Mouse (Mus musculus) embryonic facial prominence, embryonic 12.5 days (tissue): Measurements from ENCODE around the gene E2f4. TPM values are rescaled to one million over a fixed set of nuclear protein-coding genes. Genes with fewer than 3 reads are reported as not detected.

Experiments
- ATAC-seq: fragments of 200-750 bp; cut with Nextera tagmentation; 2 replicates; pipeline ENCODE4 v1.8.0; 2017; ENCODE audit not compliant: insufficient number of reproducible peaks, insufficient read depth, low FRiP score, low TSS enrichment
- H3K27ac ChIP-seq: fragments of 300-500 bp; sonication (generic); 2 replicates; pipeline ENCODE4 v1.5.1; 2016; ENCODE audit warnings: mild to moderate bottlenecking
- H3K27me3 ChIP-seq: fragments of 300-500 bp; sonication (generic); 2 replicates; pipeline ENCODE4 v1.6.1; 2016; ENCODE audit warnings: mild to moderate bottlenecking, moderate library complexity
- H3K36me3 ChIP-seq: fragments of 300-500 bp; sonication (generic); 2 replicates; pipeline ENCODE4 v1.6.1; 2016; ENCODE audit warnings: mild to moderate bottlenecking
- H3K4me1 ChIP-seq: fragments of 300-500 bp; sonication (generic); 2 replicates; pipeline ENCODE4 v1.6.1; 2016
- H3K4me2 ChIP-seq: fragments of 300-500 bp; sonication (generic); replicated peaks from 2 replicates; pipeline ENCODE4 v1.6.1; 2016; ENCODE audit warnings: mild to moderate bottlenecking, moderate library complexity
- H3K4me3 ChIP-seq: fragments of 300-500 bp; sonication (generic); 2 replicates; pipeline ENCODE4 v1.5.1; 2016; ENCODE audit warnings: mild to moderate bottlenecking
- H3K9ac ChIP-seq: fragments of 300-500 bp; sonication (generic); 2 replicates; pipeline ENCODE4 v1.6.1; 2016; ENCODE audit warnings: mild to moderate bottlenecking, moderate library complexity
- H3K9me3 ChIP-seq: fragments of 300-500 bp; sonication (generic); 2 replicates; pipeline ENCODE4 v1.6.1; 2016; ENCODE audit warnings: mild to moderate bottlenecking, moderate library complexity
- whole genome bisulfite sequencing: fragments of 180-500 bp; shearing (Covaris S2); methylation state at CpG from one replicate; pipeline ENCODE4 v1.1.7; 2016; 5-methylcytosine and 5-hydroxymethylcytosine counted together
- polyA plus RNA-seq: library from polyadenylated mRNA; unstranded; fragments of >200 nt; fragmentation: Nextera tagmentation; extraction: Ambion mirVana; gene quantifications from 2 replicates; pipeline ENCODE4 v1.2.1, GENCODE M21; 2016

Gene E2f4
- polyA plus RNA-seq, 1 experiment from 2014 or later = 81.1 TPM

GRCm38 (mm10) chr8:105345061-105345975 is 47.9 kb downstream of the E2f4 start:
- H3K9ac ChIP-seq = no peak overlapping the region
- H3K27ac ChIP-seq = 0 out of 2 replicates have a peak overlapping the region, but pooled peaks have one; percentile 82
- H3K36me3 ChIP-seq = no peaks in the 10 kb centered on the region
- H3K27me3 ChIP-seq = no peaks in the 10 kb centered on the region
- 38% methylated on average over 7 of the region's 7 CpGs for WGBS
- no peak overlapping the region; the same call in 1 of the 2 replicates for H3K4me3 ChIP-seq
- no peaks in the 10 kb centered on the region for H3K9me3 ChIP-seq
- peak overlapping the region; percentile 90; the same call in 1 of the 2 replicates for H3K4me2 ChIP-seq
- no peak for ATAC-seq
- H3K4me1 ChIP-seq = peaks cover 29% of the 10 kb centered on the region

- H3K9ac ChIP-seq = peak overlapping the region; percentile 63
- H3K4me1 ChIP-seq = peaks cover 38% of the 10 kb centered on the region
- H3K36me3 ChIP-seq = no peaks in the 10 kb centered on the region
- H3K27me3 ChIP-seq = no peaks in the 10 kb centered on the region
- 1% methylated on average over 34 of the region's 34 CpGs for WGBS
- peak; percentile 16 for ATAC-seq
- no peaks in the 10 kb centered on the region for H3K9me3 ChIP-seq
- H3K4me3 ChIP-seq = peak overlapping the region; percentile 75
- H3K4me2 ChIP-seq = peak overlapping the region; percentile 90
- peak overlapping the region; percentile 82 for H3K27ac ChIP-seq
Measured at GRCm38 (mm10) chr8:105346611-105347427, 49.4 kb downstream of the E2f4 start.

GRCm38 (mm10) chr8:105347428-105348221 is 50.2 kb downstream of the E2f4 start, which contains the start of gene Fhod1:
Gene Fhod1, minus strand, starts transcription at chr8:105347953.
- H3K27ac ChIP-seq = peak within 1 kb of the TSS; percentile 82
- no peaks in the 10 kb centered on the region for H3K9me3 ChIP-seq
- peak within 1 kb of the TSS; percentile 75 for H3K4me3 ChIP-seq
- H3K9ac ChIP-seq = peak within 1 kb of the TSS; percentile 78
- no peaks in the 10 kb centered on the region for H3K27me3 ChIP-seq
- WGBS = under 1% methylated on average over 53 of the region's 53 CpGs
- peak within 1 kb of the TSS; percentile 90 for H3K4me2 ChIP-seq
- H3K4me1 ChIP-seq = peaks cover 38% of the 10 kb centered on the region
- H3K36me3 ChIP-seq = no peaks in the 10 kb centered on the region
- ATAC-seq = peak; percentile 78

- H3K9me3 ChIP-seq = no peaks in the 10 kb centered on the region
- peaks cover under 1% of the 10 kb centered on the region; the same call in 1 of the 2 replicates for H3K36me3 ChIP-seq
- H3K9ac ChIP-seq = peak within 1 kb of the TSS; percentile 78
- H3K27me3 ChIP-seq = no peaks in the 10 kb centered on the region
- peak within 1 kb of the TSS; percentile 90 for H3K4me2 ChIP-seq
- H3K27ac ChIP-seq = peak within 1 kb of the TSS; percentile 82
- H3K4me1 ChIP-seq = peaks cover 38% of the 10 kb centered on the region
- ATAC-seq = peak; percentile 16; the same call in 1 of the 2 replicates
- H3K4me3 ChIP-seq = peak within 1 kb of the TSS; percentile 75
- under 1% methylated on average over 34 of the region's 34 CpGs for WGBS
Measured at GRCm38 (mm10) chr8:105348450-105349095, 51.1 kb downstream of the E2f4 start, which contains the start of gene Slc9a5. Gene Slc9a5, plus strand, starts transcription at chr8:105348843.

GRCm38 (mm10) chr8:105349096-105349771 is 51.8 kb downstream of the E2f4 start:
- Histone ChIP-seq H3K27ac (peak overlapping the region; percentile 74), H3K4me2 (peak overlapping the region; percentile 90), H3K27me3 (no peaks in the 10 kb centered on the region), H3K9me3 (no peaks in the 10 kb centered on the region), H3K4me1 (peaks cover 38% of the 10 kb centered on the region), H3K9ac (peak overlapping the region; percentile 78), H3K4me3 (peak overlapping the region; percentile 75), H3K36me3 (peaks cover 4% of the 10 kb centered on the region; the same call in 1 of the 2 replicates)
- ATAC-seq = no peak
- 2% methylated on average over 31 of the region's 48 CpGs for WGBS

- H3K4me1 ChIP-seq = peaks cover 36% of the 10 kb centered on the region
- no peaks in the 10 kb centered on the region for H3K27me3 ChIP-seq
- H3K9me3 ChIP-seq = no peaks in the 10 kb centered on the region
- peak overlapping the region; percentile 90 for H3K4me2 ChIP-seq
- no peak overlapping the region for H3K27ac ChIP-seq
- H3K4me3 ChIP-seq = peak overlapping the region; percentile 75
- 39% methylated on average over 7 of the region's 7 CpGs for WGBS
- peaks cover 4% of the 10 kb centered on the region; the same call in 1 of the 2 replicates for H3K36me3 ChIP-seq
- ATAC-seq = no peak
- H3K9ac ChIP-seq = no peak overlapping the region; the same call in 1 of the 2 replicates
Measured at GRCm38 (mm10) chr8:105350186-105350585, 52.7 kb downstream of the E2f4 start.

- Histone ChIP-seq H3K4me1 (peaks cover 20% of the 10 kb centered on the region), H3K27me3 (no peaks in the 10 kb centered on the region), H3K9ac (no peak overlapping the region), H3K4me2 (no peak overlapping the region), H3K36me3 (peaks cover 10% of the 10 kb centered on the region; the same call in 1 of the 2 replicates), H3K4me3 (no peak overlapping the region), H3K9me3 (no peaks in the 10 kb centered on the region), H3K27ac (no peak overlapping the region)
- ATAC-seq = no peak
- WGBS = 79% methylated on average over 8 of the region's 8 CpGs
Measured at GRCm38 (mm10) chr8:105353583-105354135, 56.2 kb downstream of the E2f4 start.

GRCm38 (mm10) chr8:105354549-105354948 is 57.1 kb downstream of the E2f4 start:
- 83% methylated on average over 4 of the region's 4 CpGs for WGBS
- H3K4me2 ChIP-seq = no peak overlapping the region
- no peaks in the 10 kb centered on the region for H3K27me3 ChIP-seq
- H3K9ac ChIP-seq = no peak overlapping the region
- no peaks in the 10 kb centered on the region for H3K9me3 ChIP-seq
- no peak for ATAC-seq
- H3K36me3 ChIP-seq = peaks cover 13% of the 10 kb centered on the region; the same call in 1 of the 2 replicates
- no peak overlapping the region for H3K27ac ChIP-seq
- no peak overlapping the region for H3K4me3 ChIP-seq
- H3K4me1 ChIP-seq = peaks cover 17% of the 10 kb centered on the region
